ENCODE assay signal across 8 mouse cellular contexts in the genomic region with DNA sequence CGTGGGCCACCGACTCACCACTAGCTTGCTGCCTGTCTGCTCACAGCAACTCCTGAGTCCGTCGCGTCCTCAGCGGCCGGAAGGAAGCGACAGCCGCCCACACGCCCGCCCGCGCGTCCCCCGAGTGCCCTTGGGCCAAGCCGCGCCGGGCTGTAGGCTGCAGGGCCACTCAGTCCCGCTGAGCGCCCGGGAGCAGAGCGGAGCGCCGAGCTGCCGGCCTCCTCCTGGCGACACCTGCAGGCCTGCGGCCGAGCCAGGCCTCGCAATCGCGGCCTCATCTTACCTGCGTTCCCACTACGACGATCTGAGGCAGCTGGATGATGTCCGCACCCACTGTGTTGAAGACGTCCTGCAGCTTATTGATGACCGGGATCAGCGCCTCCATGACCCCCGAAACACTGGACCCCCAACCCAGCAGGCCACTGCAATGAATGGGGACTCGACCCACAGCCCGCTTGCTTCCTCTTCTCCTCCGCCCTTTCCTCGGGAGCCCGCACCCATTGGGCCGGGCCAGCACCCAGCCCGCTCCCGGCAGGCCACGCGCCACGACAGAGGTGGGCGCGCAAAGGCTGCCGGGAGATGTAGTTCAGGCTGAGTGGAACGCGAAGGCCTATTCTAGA. TPM values are rescaled to one million over a fixed set of nuclear protein-coding genes. Genes with fewer than 3 reads are reported as not detected.
DNase-seq lines count a peak whose midpoint lies in the region; ATAC-seq and TF ChIP-seq lines count a peak whose summit lies in the region.

A gene (minus strand): TSS at position 479 of the 620 bp plus-strand sequence.

- H3K9me3 ChIP-seq in G1E (replicated peaks), result no peaks in the 10 kb centered on the region
- H3K9me3 ChIP-seq in forebrain, embryonic 16.5 days (ENCODE audit: control insufficient read depth, low read length), result no peaks in the 10 kb centered on the region
- no peaks in the 10 kb centered on the region for H3K9me3 ChIP-seq in lung, embryonic 14.5 days (ENCODE audit: low read depth, low read length)

- H3K4me1 ChIP-seq in G1E (ENCODE audit: insufficient read depth, low read depth, low read length), result peaks cover 14% of the 10 kb centered on the region; the same call in 1 of the 2 replicates
- H3K4me1 ChIP-seq in forebrain, embryonic 16.5 days (replicated peaks; ENCODE audit: control insufficient read depth, insufficient read depth, low read length), result peaks cover 7% of the 10 kb centered on the region
- H3K4me1 ChIP-seq in lung, embryonic 14.5 days (ENCODE audit: insufficient read depth), result no peaks in the 10 kb centered on the region
- H3K4me1 ChIP-seq in olfactory bulb, adult 2 months (ENCODE audit: control insufficient read depth, insufficient read depth, low read length), result no peaks in the 10 kb centered on the region
- H3K4me1 ChIP-seq in thymus, adult 2 months (replicated peaks; ENCODE audit: control insufficient read depth, insufficient read depth, low read length), result peaks cover 4% of the 10 kb centered on the region

- H3K4me2 ChIP-seq in forebrain, embryonic 16.5 days (ENCODE audit: low read length), result peak within 1 kb of the TSS; percentile 78
- H3K4me2 ChIP-seq in lung, embryonic 14.5 days, result peak within 1 kb of the TSS; percentile 76

- peak within 1 kb of the TSS; percentile 97 for H3K4me3 ChIP-seq in G1E (ENCODE audit: low read depth, low read length)
- H3K4me3 ChIP-seq in forebrain, embryonic 16.5 days (replicated peaks; ENCODE audit: low read length), result peak within 1 kb of the TSS; percentile 99
- peak within 1 kb of the TSS; percentile 97 for H3K4me3 ChIP-seq in layer of hippocampus, adult 2 months
- peak within 1 kb of the TSS; percentile 80 for H3K4me3 ChIP-seq in lung, embryonic 14.5 days (ENCODE audit: low read depth, low read length)
- peak within 1 kb of the TSS; percentile 97 for H3K4me3 ChIP-seq in olfactory bulb, adult 2 months (ENCODE audit: insufficient read depth, low read depth, low read length)
- peak within 1 kb of the TSS; percentile 76 for H3K4me3 ChIP-seq in thymus, adult 2 months (ENCODE audit: control insufficient read depth, insufficient read depth, low read length)

- TF ChIP-seq POLR2A in olfactory bulb, adult 2 months (IDR thresholded peaks at IDR 0.05; ENCODE audit: insufficient read depth, low read depth, low read length), result peak; percentile 71
- TF ChIP-seq POLR2A in thymus, adult 2 months (IDR thresholded peaks at IDR 0.05; ENCODE audit: control insufficient read depth, extremely low read depth, insufficient read depth, low read length, poor library complexity), result peak; percentile 57; the same call in 1 of the 2 replicates

- under 1% methylated on average over 55 of the region's 55 CpGs for WGBS in forebrain, embryonic 16.5 days
- WGBS in lung, embryonic 14.5 days, result under 1% methylated on average over 55 of the region's 55 CpGs
- WGBS in olfactory bulb, adult 2 months, result under 1% methylated on average over 55 of the region's 55 CpGs
- under 1% methylated on average over 55 of the region's 55 CpGs for WGBS in thymus, adult 2 months

- DNase-seq in G1E (ENCODE audit: low spot score), result peak; percentile 90
- peak; percentile 96 for DNase-seq in cerebellum, adult 18-20 months
- peak; percentile 90 to 91 for DNase-seq in heart, postnatal 36 days
- peak; percentile 91 to 93 for DNase-seq in layer of hippocampus, adult 2 months (ENCODE audit: low spot score in 2 of 2)
- peak; percentile 96 for DNase-seq in lung, embryonic 14.5 days
- DNase-seq in thymus, adult 2 months, result peak; percentile 94

- intact Hi-C loops in heart, postnatal 36 days (cut with DNase I), result loop anchor here (2.0 kb wide), 2 partner anchors 56 to 212 kb away; a partner anchor contains a TSS

- peak within 1 kb of the TSS; percentile 96 for H3K9ac ChIP-seq in forebrain, embryonic 16.5 days (replicated peaks; ENCODE audit: low read depth, low read length)
- H3K9ac ChIP-seq in lung, embryonic 14.5 days, result peak within 1 kb of the TSS; percentile 87

- no peaks in the 10 kb centered on the region for H3K27me3 ChIP-seq in G1E (ENCODE audit: insufficient read depth, low read length)
- H3K27me3 ChIP-seq in forebrain, embryonic 16.5 days (replicated peaks; ENCODE audit: control insufficient read depth, insufficient read depth, low read length), result no peaks in the 10 kb centered on the region
- no peaks in the 10 kb centered on the region for H3K27me3 ChIP-seq in lung, embryonic 14.5 days (ENCODE audit: insufficient read depth, low read length)
- H3K27me3 ChIP-seq in thymus, adult 2 months (ENCODE audit: control insufficient read depth, insufficient read depth, low read length), result no peaks in the 10 kb centered on the region

- no peak for TF ChIP-seq CTCF in G1E (IDR thresholded peaks at IDR 0.05; ENCODE audit: low read depth, low read length)
- peak; percentile 49 for TF ChIP-seq CTCF in layer of hippocampus, adult 2 months (conservative IDR thresholded peaks at IDR 0.05)
- peak; percentile 38; the same call in 1 of the 2 replicates for TF ChIP-seq CTCF in lung, embryonic 14.5 days (IDR thresholded peaks at IDR 0.05; ENCODE audit: low read depth)
- no peak for TF ChIP-seq CTCF in olfactory bulb, adult 2 months (IDR thresholded peaks at IDR 0.05; ENCODE audit: insufficient read depth, low read depth, low read length)
- TF ChIP-seq CTCF in thymus, adult 2 months (IDR thresholded peaks at IDR 0.05; ENCODE audit: borderline replicate concordance, control insufficient read depth, extremely low read depth, insufficient read depth, low read length, poor library complexity), result peak; percentile 60; the same call in 1 of the 2 replicates

- peaks cover 2% of the 10 kb centered on the region for H3K36me3 ChIP-seq in G1E (replicated peaks)
- H3K36me3 ChIP-seq in forebrain, embryonic 16.5 days (ENCODE audit: control insufficient read depth, insufficient read depth), result no peaks in the 10 kb centered on the region
- H3K36me3 ChIP-seq in lung, embryonic 14.5 days (ENCODE audit: insufficient read depth), result no peaks in the 10 kb centered on the region
- no peaks in the 10 kb centered on the region for H3K36me3 ChIP-seq in thymus, adult 2 months (ENCODE audit: control insufficient read depth, insufficient read depth, low read length)

- peak within 1 kb of the TSS; percentile 86 for H3K27ac ChIP-seq in forebrain, embryonic 16.5 days (ENCODE audit: low read length)
- peak within 1 kb of the TSS; percentile 96 for H3K27ac ChIP-seq in layer of hippocampus, adult 2 months
- H3K27ac ChIP-seq in lung, embryonic 14.5 days (ENCODE audit: low read depth), result peak within 1 kb of the TSS; percentile 94
- H3K27ac ChIP-seq in olfactory bulb, adult 2 months (ENCODE audit: insufficient read depth, low read depth, low read length), result peak within 1 kb of the TSS; percentile 95
- H3K27ac ChIP-seq in thymus, adult 2 months (ENCODE audit: control insufficient read depth, insufficient read depth, low read length), result peak within 1 kb of the TSS; percentile 22

- peak; percentile 93 for ATAC-seq in G1E (ENCODE audit: extremely low read depth, insufficient number of reproducible peaks, low FRiP score, poor library complexity, severe bottlenecking)
- peak; percentile 100 for ATAC-seq in forebrain, embryonic 16.5 days
- ATAC-seq in lung, embryonic 14.5 days (ENCODE audit: insufficient read depth), result peak; percentile 100

RNA-seq across cellular contexts. Expression of the gene that starts here (rescaled TPM):
- 154 and 160 TPM in 2 replicates for total RNA-seq in G1E (2014; fragmentation: Nextera tagmentation)
- 86.8 and 104 TPM in 2 replicates for total RNA-seq in G1E (2017)
- polyA plus RNA-seq in G1E (2012), result 10.8 and 25.1 TPM in 2 replicates
- polyA plus RNA-seq in forebrain, embryonic 16.5 days (2015; fragmentation: Nextera tagmentation; extraction: Ambion mirVana), result 101 and 102 TPM in 2 replicates
- 10 to 100 TPM; 92.3 to 94.5 TPM for total RNA-seq in heart, postnatal 36 days (2021)
- total RNA-seq in layer of hippocampus, adult 2 months (2021), result 100 to 1,000 TPM; 195 to 205 TPM
- polyA plus RNA-seq in lung, embryonic 14.5 days (2014; fragmentation: Nextera tagmentation; extraction: Ambion mirVana), result 56.7 and 62.8 TPM in 2 replicates
- polyA plus RNA-seq in olfactory bulb, adult 2 months (2012; ENCODE audit: insufficient read depth, insufficient read length, low replicate concordance, missing spikeins), result 157 and 290 TPM in 2 replicates
- 11.8 and 13.3 TPM in 2 replicates for polyA plus RNA-seq in thymus, adult 2 months (2012; rRNA removed)

Comparison
In these comparisons a context has a peak if more than half of its experiments do, and no peak if none do; other contexts are left out.
1. Peak in every context shown above with its lines: DNase-seq, ATAC-seq, H3K4me3 ChIP-seq and H3K27ac ChIP-seq.
2. CTCF ChIP-seq: peak in layer of hippocampus, adult 2 months (single experiment), lung, embryonic 14.5 days (single experiment) and thymus, adult 2 months (single experiment); none in G1E (single experiment) and olfactory bulb, adult 2 months (single experiment).
3. H3K27ac ChIP-seq: peak in every context shown above with its lines; median percentile 96 in layer of hippocampus, adult 2 months; 95 in olfactory bulb, adult 2 months; 94 in lung, embryonic 14.5 days; 86 in forebrain, embryonic 16.5 days; 22 in thymus, adult 2 months.